Mouse (Mus musculus) B cell, adult 2 months (primary cell): Measurements from ENCODE around the gene Tuba1b.
A peak's percentile ranks its signal among the peaks of the same experiment; 100 is the strongest.

Experiments
- DNase-seq, 2 experiments: peaks; one replicate each; pipeline ENCODE4 v3.0.0; 2022

Gene Tuba1b

DNA sequence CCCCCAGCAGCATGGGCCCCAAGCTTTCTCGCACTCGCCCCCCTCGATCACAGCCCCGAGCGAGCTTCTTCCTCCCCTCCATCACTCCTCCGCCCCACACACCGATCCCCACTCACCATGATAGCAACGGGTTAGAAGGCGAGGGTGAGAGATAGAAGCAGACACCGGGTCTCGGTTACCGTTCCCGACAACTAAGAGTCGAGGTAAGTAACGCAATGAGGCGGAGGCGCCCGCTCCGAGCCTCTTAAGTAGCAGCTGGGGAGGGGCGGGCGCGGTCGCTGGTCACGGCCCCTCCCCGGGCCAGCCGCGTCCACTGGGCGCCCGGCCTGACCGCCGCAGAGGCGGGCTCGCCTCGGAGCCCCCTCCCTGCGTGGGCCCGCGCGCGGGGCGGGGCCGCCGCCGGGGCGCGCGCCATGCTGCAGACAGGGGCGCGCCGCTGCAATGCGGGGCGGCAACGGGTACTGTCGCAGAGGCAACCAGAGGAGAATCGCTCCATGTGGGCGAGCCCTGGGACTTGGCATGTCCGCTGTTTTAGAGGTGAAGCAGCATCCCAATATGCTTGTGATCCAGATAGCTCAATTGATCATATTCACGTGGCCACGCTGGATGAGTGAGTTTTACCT, at the start of gene Tuba1b:
Gene Tuba1b, minus strand, starts transcription at position 349 of the 623 bp plus-strand sequence.
- peak; percentile 83 to 88 for DNase-seq

DNA sequence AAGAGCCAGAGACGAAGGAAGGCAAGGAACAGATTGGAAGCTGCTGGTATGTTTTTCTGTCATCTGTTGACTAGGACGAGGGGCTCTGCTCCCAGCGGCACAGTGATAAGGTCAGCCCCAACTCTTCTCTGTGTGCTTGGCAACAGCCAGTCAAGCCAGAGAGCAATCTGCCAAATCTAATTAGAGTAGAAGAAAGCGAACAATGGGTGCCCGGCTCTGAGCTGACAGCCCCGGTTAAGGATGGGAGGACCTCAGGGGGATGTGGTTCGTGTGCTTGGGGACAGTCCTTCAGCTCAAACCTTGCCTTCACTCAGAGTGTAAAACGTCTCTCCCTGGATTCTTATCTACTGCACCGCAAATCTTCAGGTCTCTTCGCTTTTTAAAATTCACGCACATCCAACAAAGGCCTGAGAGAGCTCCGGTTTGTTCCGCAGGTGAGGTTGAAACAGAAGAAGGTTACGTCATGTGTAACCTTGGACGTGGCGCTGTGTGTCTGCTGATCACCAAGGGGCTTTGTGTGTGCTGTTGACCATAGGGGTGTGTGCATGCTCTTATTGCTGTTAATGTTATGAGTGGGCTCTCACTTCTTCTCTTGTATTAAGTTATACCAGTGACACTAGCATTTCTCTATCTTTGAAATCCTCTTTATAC, 49.2 kb upstream of the Tuba1b start:
- no peak for DNase-seq

GRCm38 (mm10) chr15:98982100-98982499, 47.7 kb upstream of the Tuba1b start:
- no peak for DNase-seq

GRCm38 (mm10) chr15:98980012-98980614, 45.7 kb upstream of the Tuba1b start:
- no peak for DNase-seq

- DNase-seq = no peak
These were observed 44.2 kb upstream of the Tuba1b start for GRCm38 (mm10) chr15:98978409-98979172.

GRCm38 (mm10) chr15:98977759-98978408, 43.5 kb upstream of the Tuba1b start:
- DNase-seq = no peak

DNA sequence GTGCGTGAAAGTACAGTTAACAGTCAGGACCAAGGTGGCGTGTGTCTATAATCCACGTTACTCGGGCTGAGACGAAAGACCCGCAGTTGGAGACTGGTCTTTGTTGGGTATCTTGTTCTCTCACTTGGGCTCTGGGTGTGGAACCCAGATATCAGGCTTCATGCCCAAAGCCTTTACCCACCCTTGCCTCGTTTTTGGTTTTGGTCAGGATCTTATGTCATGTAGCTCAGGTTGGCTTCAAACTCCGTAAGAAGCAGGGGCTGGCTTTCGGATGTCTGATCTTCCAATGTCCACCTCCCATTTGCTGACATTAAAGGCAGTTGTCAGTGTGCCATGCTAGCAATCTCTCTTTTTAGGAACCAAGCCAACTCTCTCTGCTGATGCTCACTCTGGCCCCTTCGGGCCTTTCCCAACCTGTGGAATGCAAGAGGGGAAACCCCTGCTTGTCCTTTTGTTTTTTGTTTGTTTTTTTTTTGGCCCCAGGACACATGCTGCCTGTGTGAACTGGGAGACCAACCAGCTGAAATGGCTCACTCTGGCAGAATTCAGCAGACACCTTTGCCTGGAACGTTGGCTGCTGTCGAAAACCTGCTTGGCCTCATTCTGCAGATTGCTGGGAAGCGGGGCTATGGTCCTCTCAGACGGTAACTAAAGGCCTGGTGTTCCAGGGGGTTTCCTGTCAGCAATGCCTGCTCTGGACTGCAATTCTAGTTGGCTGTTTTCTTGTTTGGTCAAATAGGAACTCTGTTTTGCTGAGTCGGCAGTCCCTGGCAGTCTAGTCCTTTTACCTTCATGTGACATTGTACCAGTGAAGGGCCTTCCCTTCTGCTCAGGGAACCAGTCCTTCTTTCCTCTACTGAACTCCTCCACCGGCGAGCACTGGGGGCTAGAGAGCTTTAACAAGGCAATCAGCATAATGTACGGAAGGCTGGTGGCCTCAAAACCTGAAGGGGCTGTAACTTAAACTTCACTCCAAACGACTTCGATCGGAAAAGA, 42.7 kb upstream of the Tuba1b start:
- no peak for DNase-seq

DNA sequence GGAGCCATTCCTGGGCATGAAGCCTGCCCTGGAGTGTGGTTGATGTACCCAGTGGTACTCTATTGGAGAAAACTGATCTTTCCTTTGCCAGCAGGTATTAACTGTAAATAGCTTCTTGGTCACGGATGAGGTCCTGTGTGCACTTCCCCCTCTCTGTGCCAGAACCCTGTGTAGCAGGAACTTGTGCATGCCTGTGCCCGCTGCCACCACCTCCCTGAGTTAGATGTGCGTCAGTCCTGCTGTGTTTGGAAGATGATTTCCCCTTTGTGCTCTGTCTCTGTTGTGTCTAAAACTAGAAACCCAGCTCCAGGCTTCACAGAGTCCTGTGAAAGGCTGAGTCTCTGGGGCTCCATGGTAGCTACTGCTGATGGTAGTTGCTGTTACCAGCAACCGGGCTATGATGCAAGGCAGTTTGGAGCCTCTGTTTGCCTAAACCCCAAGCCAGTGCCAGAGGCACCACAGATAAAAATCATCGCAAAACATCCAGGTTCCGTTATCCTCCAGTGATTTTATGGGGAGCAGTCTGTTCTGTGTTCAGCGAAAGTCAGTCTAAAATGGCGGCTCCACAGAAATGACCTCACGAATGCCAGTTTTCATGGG, 38.8 kb upstream of the Tuba1b start:
- DNase-seq = peak; percentile 31 to 47

GRCm38 (mm10) chr15:98971576-98972320, 37.4 kb upstream of the Tuba1b start:
- DNase-seq = peak in 1 of 2 experiments; percentile 10

- DNase-seq = no peak
These were observed 36.7 kb upstream of the Tuba1b start for GRCm38 (mm10) chr15:98971111-98971510.

GRCm38 (mm10) chr15:98969372-98970101, 35.2 kb upstream of the Tuba1b start:
- peak in 1 of 2 experiments; percentile 10 for DNase-seq

DNA sequence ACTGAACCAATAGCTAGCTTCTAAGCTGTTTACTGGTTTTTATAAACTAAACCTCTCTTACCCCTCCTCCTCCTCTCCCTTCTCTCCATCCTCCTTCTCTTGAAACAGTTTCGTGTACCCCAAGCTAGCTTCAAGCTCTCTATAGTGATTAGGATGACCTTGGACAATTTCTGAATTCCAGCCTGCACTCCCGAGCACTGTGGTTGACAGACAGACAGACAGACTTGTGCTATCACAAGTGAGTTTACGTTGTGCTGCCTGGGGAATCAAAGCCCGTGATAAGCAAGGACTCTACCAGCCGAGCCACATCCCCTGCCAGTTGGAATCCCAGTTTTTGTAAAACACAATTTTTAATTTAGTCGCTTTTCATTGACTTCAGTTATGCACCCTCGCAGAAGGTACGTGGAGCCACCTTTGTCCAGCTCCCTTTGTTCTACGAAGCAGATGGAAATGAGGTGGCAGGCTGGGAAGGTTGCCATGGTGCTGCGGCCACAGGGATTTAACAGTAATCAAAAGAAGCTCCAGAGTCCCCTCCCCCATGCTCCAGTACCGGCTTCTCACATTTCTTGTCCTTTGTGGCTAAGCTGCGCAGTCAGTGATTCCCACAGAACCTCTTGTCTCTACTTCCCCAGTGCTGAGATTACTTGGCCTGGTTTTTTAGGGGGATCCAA, 34.5 kb upstream of the Tuba1b start:
- DNase-seq = no peak

GRCm38 (mm10) chr15:98959531-98959930, 25.2 kb upstream of the Tuba1b start:
- no peak for DNase-seq

DNA sequence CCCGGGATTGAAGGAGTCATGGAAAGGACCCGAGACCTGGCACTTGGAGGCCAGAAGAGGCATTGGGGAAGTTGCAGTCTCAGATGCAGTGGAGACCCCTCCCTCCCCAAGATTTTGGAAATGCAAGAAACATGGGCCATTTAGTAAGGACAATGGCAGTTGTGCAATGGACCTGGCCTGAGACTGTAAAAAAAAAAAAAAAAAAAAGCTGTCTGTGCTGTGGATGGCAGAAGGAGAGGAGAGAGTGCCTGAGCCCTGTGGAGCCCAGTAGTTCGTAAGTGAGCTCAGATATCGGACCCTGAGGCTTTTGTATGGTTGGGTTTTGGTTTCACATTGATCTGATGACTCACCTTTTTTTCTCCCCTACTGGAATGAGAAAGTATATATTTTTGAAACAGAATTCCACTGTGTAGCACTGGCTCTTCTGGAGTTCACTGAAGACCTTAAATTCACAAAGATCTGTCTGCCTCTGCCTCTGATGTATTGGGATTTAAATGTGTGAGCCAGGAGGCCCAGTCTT, 24.6 kb upstream of the Tuba1b start:
- DNase-seq = no peak

- DNase-seq = no peak
These were observed 23.1 kb upstream of the Tuba1b start for GRCm38 (mm10) chr15:98957475-98957874.

DNA sequence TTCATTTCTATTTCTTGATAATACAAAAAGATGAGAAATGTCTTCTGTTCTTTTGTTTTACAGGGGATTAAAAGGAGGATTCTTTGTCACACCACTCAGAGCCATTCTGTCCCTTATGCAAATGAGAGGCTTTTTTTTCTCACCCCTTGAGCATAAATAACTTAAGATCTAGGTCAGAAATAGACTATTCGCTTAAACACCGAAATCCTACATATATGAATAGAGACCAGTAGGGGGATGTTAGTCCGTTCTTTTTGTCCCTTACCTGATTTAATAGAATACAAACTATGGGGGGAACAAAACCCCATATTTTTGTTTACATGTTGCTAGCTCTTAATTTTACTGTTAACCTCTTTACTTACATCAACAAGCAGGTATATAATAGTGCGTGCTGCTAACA, 21.6 kb upstream of the Tuba1b start:
- no peak for DNase-seq

- no peak for DNase-seq
These were observed 21.0 kb upstream of the Tuba1b start for GRCm38 (mm10) chr15:98955324-98955723.

- no peak for DNase-seq
These were observed 20.3 kb upstream of the Tuba1b start for GRCm38 (mm10) chr15:98954425-98955253.
